Mouse (Mus musculus): ENCODE data around the gene Peli2. TPM values are rescaled to one million over a fixed set of nuclear protein-coding genes. Genes with fewer than 3 reads are reported as not detected.

Gene Peli2
- total and polyA plus RNA-seq, 3 experiments, result 10.1 to 20.3 (median 17.2) TPM

DNA sequence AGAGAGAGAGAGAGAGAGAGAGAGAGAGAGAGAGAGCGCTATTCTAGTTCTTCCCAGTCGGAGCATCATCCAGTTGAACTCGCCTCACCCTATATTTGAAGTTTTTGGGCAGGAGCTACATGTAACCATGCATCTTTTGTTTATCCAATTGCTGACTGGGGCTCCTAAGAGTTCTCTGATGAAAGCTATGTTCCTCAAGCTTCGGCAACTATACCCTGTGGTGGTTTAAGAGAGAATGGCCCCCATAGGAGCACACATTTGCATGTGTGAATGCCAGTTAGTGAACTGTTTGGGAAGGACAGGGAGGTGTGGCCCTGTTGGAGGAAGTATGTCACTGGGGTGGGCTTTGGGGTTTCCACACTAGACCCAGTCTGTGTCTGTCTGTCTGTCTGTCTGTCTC is 142.5 kb downstream of the Peli2 start:
- Histone ChIP-seq H3K79me2 (replicated peaks; ENCODE audit: control insufficient read depth, insufficient read depth, low read length) (no peaks in the 10 kb centered on the region), H3K27ac (no peak overlapping the region), H3K4me3 (no peak overlapping the region), H3K4me1 (ENCODE audit: control insufficient read depth, insufficient read depth, low read length) (peaks cover 6% of the 10 kb centered on the region), H3K27me3 (ENCODE audit: control insufficient read depth, insufficient read depth, low read length) (no peaks in the 10 kb centered on the region), H3K9ac (ENCODE audit: low read depth, low read length) (no peak overlapping the region), H3K36me3 (ENCODE audit: control insufficient read depth, insufficient read depth, low read length) (peaks cover 2% of the 10 kb centered on the region; the same call in 1 of the 2 replicates)
- TF ChIP-seq EP300 (IDR thresholded peaks at IDR 0.05; ENCODE audit: insufficient read depth, low read depth, low read length) (no peak), POLR2A (IDR thresholded peaks at IDR 0.05; ENCODE audit: insufficient read depth, low read depth, low read length) (no peak), CTCF (IDR thresholded peaks at IDR 0.05) (no peak)
- DNase-seq, result no peak
- WGBS, result 97% methylated on average over 4 of the region's 4 CpGs
- intact Hi-C loops (cut with DNase I), result loop anchor here (5.0 kb wide), 1 partner anchor 49 kb away; no protein-coding TSS in a partner anchor

DNA sequence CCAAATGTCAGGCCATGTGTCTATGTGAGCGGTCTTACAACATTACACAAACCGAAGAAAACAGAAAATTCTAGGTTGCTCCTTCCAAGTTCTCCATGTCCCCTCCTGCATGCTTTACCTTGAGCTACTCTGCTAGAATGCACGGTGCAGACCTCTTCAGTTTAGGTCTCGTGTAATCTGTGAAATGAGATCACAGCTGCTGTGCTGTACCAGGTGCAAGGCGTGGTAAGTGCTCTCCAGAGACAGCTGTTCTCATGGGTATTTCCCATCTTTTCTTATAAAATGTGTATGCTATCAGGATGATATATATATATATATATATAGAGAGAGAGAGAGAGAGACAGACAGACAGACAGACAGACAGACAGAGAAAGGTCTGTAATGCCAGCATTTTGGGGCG is 146.1 kb downstream of the Peli2 start:
- TF ChIP-seq EP300 (IDR thresholded peaks at IDR 0.05; ENCODE audit: insufficient read depth, low read depth, low read length), result no peak
- TF ChIP-seq POLR2A (IDR thresholded peaks at IDR 0.05; ENCODE audit: insufficient read depth, low read depth, low read length), result no peak
- TF ChIP-seq CTCF (IDR thresholded peaks at IDR 0.05), result no peak
- no peaks in the 10 kb centered on the region for H3K79me2 ChIP-seq (replicated peaks; ENCODE audit: control insufficient read depth, insufficient read depth, low read length)
- H3K36me3 ChIP-seq (ENCODE audit: control insufficient read depth, insufficient read depth, low read length), result peaks cover 2% of the 10 kb centered on the region; the same call in 1 of the 2 replicates
- H3K27me3 ChIP-seq (ENCODE audit: control insufficient read depth, insufficient read depth, low read length), result no peaks in the 10 kb centered on the region
- intact Hi-C loops (cut with DNase I), result no loop called here
- no peak overlapping the region for H3K27ac ChIP-seq
- 85% methylated on average over 6 of the region's 6 CpGs for WGBS
- no peak overlapping the region for H3K4me3 ChIP-seq
- peaks cover 6% of the 10 kb centered on the region for H3K4me1 ChIP-seq (ENCODE audit: control insufficient read depth, insufficient read depth, low read length)
- H3K9ac ChIP-seq (ENCODE audit: low read depth, low read length), result no peak overlapping the region
- no peak for DNase-seq

DNA sequence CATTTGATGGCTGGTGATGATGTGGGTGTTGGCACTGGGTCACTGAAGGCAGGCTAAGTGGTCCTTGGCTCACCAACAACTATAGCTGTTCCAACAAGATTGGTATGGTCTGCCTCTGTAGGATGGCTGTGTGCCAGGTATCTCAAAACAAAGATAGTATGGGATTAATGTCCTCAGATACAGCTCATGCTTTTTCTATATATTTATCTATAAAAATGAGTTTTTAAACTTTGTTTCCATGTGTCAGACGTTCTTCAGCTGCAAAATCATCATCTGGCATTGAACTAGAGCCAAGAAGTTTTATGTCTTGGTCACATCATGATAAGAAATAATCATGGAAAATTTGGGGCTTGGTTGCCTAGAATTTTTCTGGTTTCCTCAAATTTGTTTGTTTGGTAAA is 157.7 kb downstream of the Peli2 start:
- TF ChIP-seq EP300 (IDR thresholded peaks at IDR 0.05; ENCODE audit: insufficient read depth, low read depth, low read length) (no peak), POLR2A (IDR thresholded peaks at IDR 0.05; ENCODE audit: insufficient read depth, low read depth, low read length) (no peak), CTCF (IDR thresholded peaks at IDR 0.05) (no peak)
- Histone ChIP-seq H3K27ac (no peak overlapping the region), H3K4me1 (ENCODE audit: control insufficient read depth, insufficient read depth, low read length) (no peaks in the 10 kb centered on the region), H3K27me3 (ENCODE audit: control insufficient read depth, insufficient read depth, low read length) (no peaks in the 10 kb centered on the region), H3K4me3 (no peak overlapping the region), H3K79me2 (replicated peaks; ENCODE audit: control insufficient read depth, insufficient read depth, low read length) (no peaks in the 10 kb centered on the region), H3K36me3 (ENCODE audit: control insufficient read depth, insufficient read depth, low read length) (no peaks in the 10 kb centered on the region), H3K9ac (ENCODE audit: low read depth, low read length) (no peak overlapping the region)
- no peak for DNase-seq
- intact Hi-C loops (cut with DNase I), result no loop called here
- WGBS, result 56% methylated on average over 1 of the region's 1 CpGs

DNA sequence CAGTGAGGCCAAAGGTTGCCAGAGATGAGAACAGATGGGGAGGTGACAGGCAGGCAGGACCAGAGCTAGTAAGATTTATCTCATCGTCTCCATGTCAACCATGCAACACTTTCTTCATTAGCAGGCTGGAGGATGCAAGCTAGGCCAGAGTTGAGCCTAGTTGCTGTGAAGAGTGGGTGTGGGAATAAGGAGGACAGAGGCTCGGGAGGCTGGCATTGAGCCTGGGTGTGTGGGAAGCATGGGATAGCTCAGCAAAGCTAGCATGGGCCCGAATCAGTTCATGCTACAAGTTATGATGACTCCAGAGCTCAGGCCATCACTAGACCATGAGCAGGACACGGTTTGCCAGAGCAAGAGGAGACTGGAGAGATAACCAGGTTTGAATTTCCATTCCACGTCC is 166.3 kb downstream of the Peli2 start:
- TF ChIP-seq EP300 (IDR thresholded peaks at IDR 0.05; ENCODE audit: insufficient read depth, low read depth, low read length) (no peak), CTCF (IDR thresholded peaks at IDR 0.05) (no peak), POLR2A (IDR thresholded peaks at IDR 0.05; ENCODE audit: insufficient read depth, low read depth, low read length) (no peak)
- Histone ChIP-seq H3K36me3 (ENCODE audit: control insufficient read depth, insufficient read depth, low read length) (no peaks in the 10 kb centered on the region), H3K9ac (ENCODE audit: low read depth, low read length) (no peak overlapping the region), H3K4me1 (ENCODE audit: control insufficient read depth, insufficient read depth, low read length) (peaks cover 10% of the 10 kb centered on the region), H3K27ac (no peak overlapping the region), H3K79me2 (replicated peaks; ENCODE audit: control insufficient read depth, insufficient read depth, low read length) (no peaks in the 10 kb centered on the region), H3K4me3 (no peak overlapping the region), H3K27me3 (ENCODE audit: control insufficient read depth, insufficient read depth, low read length) (no peaks in the 10 kb centered on the region)
- DNase-seq, result no peak
- intact Hi-C loops (cut with DNase I), result no loop called here
- WGBS, result 76% methylated on average over 5 of the region's 5 CpGs

DNA sequence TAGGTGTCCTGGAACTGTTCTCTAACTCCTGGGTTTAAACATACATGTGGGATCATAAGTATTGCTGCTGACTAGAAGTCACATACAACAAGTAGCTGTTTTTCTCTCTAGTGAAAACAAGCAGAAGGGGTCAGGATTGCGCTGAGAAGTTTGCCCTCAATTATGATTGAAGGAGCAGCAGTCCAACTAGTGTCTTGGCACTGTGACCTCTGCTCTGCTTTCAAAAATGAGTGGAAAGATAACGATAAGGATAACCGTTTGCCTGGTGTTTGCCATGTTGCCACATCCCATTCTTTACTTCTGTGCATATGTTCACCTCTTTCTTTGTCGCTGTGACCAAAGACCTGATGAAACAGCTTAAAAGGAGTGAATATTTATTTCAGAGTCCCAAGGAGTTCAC is 167.0 kb downstream of the Peli2 start:
- no peaks in the 10 kb centered on the region for H3K36me3 ChIP-seq (ENCODE audit: control insufficient read depth, insufficient read depth, low read length)
- TF ChIP-seq CTCF (IDR thresholded peaks at IDR 0.05), result no peak
- TF ChIP-seq EP300 (IDR thresholded peaks at IDR 0.05; ENCODE audit: insufficient read depth, low read depth, low read length), result no peak
- no peak for TF ChIP-seq POLR2A (IDR thresholded peaks at IDR 0.05; ENCODE audit: insufficient read depth, low read depth, low read length)
- no peak overlapping the region for H3K4me3 ChIP-seq
- no peak overlapping the region for H3K9ac ChIP-seq (ENCODE audit: low read depth, low read length)
- intact Hi-C loops (cut with DNase I), result no loop called here
- H3K27me3 ChIP-seq (ENCODE audit: control insufficient read depth, insufficient read depth, low read length), result no peaks in the 10 kb centered on the region
- H3K27ac ChIP-seq, result no peak overlapping the region
- no peak for DNase-seq
- H3K4me1 ChIP-seq (ENCODE audit: control insufficient read depth, insufficient read depth, low read length), result peaks cover 10% of the 10 kb centered on the region
- H3K79me2 ChIP-seq (replicated peaks; ENCODE audit: control insufficient read depth, insufficient read depth, low read length), result no peaks in the 10 kb centered on the region
- 73% methylated on average over 4 of the region's 4 CpGs for WGBS

DNA sequence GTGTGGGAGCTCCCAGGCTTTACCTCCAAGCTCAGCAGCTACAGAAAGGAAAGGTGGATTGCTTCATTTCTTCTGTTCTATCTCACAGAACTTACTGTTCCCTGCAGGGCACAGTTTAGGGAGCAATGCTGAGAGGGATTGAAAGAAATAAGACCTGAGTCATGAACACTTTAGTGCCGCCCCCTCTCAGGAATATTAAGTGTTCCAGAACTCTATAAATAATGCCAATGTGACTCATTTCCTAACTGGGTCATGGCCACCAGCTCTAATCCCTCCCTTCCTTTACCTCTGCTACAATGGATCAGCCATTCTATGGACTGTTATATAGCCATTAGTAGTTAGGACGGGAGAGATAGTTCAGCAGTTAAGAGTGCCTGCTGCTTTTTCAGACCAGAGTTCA is 168.0 kb downstream of the Peli2 start:
- TF ChIP-seq POLR2A (IDR thresholded peaks at IDR 0.05; ENCODE audit: insufficient read depth, low read depth, low read length), result no peak
- no peak for TF ChIP-seq EP300 (IDR thresholded peaks at IDR 0.05; ENCODE audit: insufficient read depth, low read depth, low read length)
- no peak for TF ChIP-seq CTCF (IDR thresholded peaks at IDR 0.05)
- H3K4me3 ChIP-seq, result no peak overlapping the region
- DNase-seq, result no peak
- H3K27ac ChIP-seq, result no peak overlapping the region
- intact Hi-C loops (cut with DNase I), result no loop called here
- H3K9ac ChIP-seq (ENCODE audit: low read depth, low read length), result no peak overlapping the region
- H3K36me3 ChIP-seq (ENCODE audit: control insufficient read depth, insufficient read depth, low read length), result no peaks in the 10 kb centered on the region
- H3K4me1 ChIP-seq (ENCODE audit: control insufficient read depth, insufficient read depth, low read length), result peaks cover 11% of the 10 kb centered on the region
- no peaks in the 10 kb centered on the region for H3K79me2 ChIP-seq (replicated peaks; ENCODE audit: control insufficient read depth, insufficient read depth, low read length)
- 49% methylated on average over 2 of the region's 2 CpGs for WGBS
- H3K27me3 ChIP-seq (ENCODE audit: control insufficient read depth, insufficient read depth, low read length), result no peaks in the 10 kb centered on the region

Measured in heart, adult 2 months (tissue).